Mouse (Mus musculus): Measurements from ENCODE around the gene Frzb. TPM values are rescaled to one million over a fixed set of nuclear protein-coding genes. Genes with fewer than 3 reads are reported as not detected.

The Frzb gene
- polyA plus RNA-seq, 1 experiment = 8.9 TPM

- TF ChIP-seq CTCF (IDR thresholded peaks at IDR 0.05; ENCODE audit: extremely low read depth, insufficient read depth, insufficient read length, insufficient replicate concordance) (no peak), POLR2A (IDR thresholded peaks at IDR 0.05; ENCODE audit: low read depth, low read length) (no peak)
- no peaks in the 10 kb centered on the region for H3K4me1 ChIP-seq (ENCODE audit: control insufficient read depth, insufficient read depth, insufficient read length)
- H3K27ac ChIP-seq (ENCODE audit: insufficient read depth, low read length) = no peak overlapping the region
- 36% methylated on average over 4 of the region's 4 CpGs for WGBS
- H3K27me3 ChIP-seq (ENCODE audit: control insufficient read depth, insufficient read depth, low read length) = no peaks in the 10 kb centered on the region
- H3K36me3 ChIP-seq (ENCODE audit: control insufficient read depth, insufficient read depth, low read length) = no peaks in the 10 kb centered on the region
- H3K4me3 ChIP-seq (ENCODE audit: extremely low read depth, insufficient read depth, insufficient read length) = no peak overlapping the region
- no peak for DNase-seq (ENCODE audit: low read depth in 1 of 2, low spot score in 2 of 2)
Measured at GRCm38 (mm10) chr2:80384447-80384846, 63.0 kb downstream of the Frzb start.

GRCm38 (mm10) chr2:80379848-80380247 is 67.6 kb downstream of the Frzb start:
- DNase-seq (ENCODE audit: low read depth in 1 of 2, low spot score in 2 of 2) = no peak
- no peak overlapping the region for H3K4me3 ChIP-seq (ENCODE audit: extremely low read depth, insufficient read depth, insufficient read length)
- 93% methylated on average over 5 of the region's 5 CpGs for WGBS
- no peaks in the 10 kb centered on the region for H3K27me3 ChIP-seq (ENCODE audit: control insufficient read depth, insufficient read depth, low read length)
- no peak for TF ChIP-seq POLR2A (IDR thresholded peaks at IDR 0.05; ENCODE audit: low read depth, low read length)
- TF ChIP-seq CTCF (IDR thresholded peaks at IDR 0.05; ENCODE audit: extremely low read depth, insufficient read depth, insufficient read length, insufficient replicate concordance) = no peak
- H3K36me3 ChIP-seq (ENCODE audit: control insufficient read depth, insufficient read depth, low read length) = no peaks in the 10 kb centered on the region
- no peaks in the 10 kb centered on the region for H3K4me1 ChIP-seq (ENCODE audit: control insufficient read depth, insufficient read depth, insufficient read length)
- H3K27ac ChIP-seq (ENCODE audit: insufficient read depth, low read length) = no peak overlapping the region

GRCm38 (mm10) chr2:80374892-80375291 is 72.5 kb downstream of the Frzb start:
- TF ChIP-seq POLR2A (IDR thresholded peaks at IDR 0.05; ENCODE audit: low read depth, low read length) = no peak
- TF ChIP-seq CTCF (IDR thresholded peaks at IDR 0.05; ENCODE audit: extremely low read depth, insufficient read depth, insufficient read length, insufficient replicate concordance) = no peak
- no peak for DNase-seq (ENCODE audit: low read depth in 1 of 2, low spot score in 2 of 2)
- no peaks in the 10 kb centered on the region for H3K36me3 ChIP-seq (ENCODE audit: control insufficient read depth, insufficient read depth, low read length)
- no peaks in the 10 kb centered on the region for H3K27me3 ChIP-seq (ENCODE audit: control insufficient read depth, insufficient read depth, low read length)
- H3K4me1 ChIP-seq (ENCODE audit: control insufficient read depth, insufficient read depth, insufficient read length) = no peaks in the 10 kb centered on the region
- no peak overlapping the region for H3K27ac ChIP-seq (ENCODE audit: insufficient read depth, low read length)
- H3K4me3 ChIP-seq (ENCODE audit: extremely low read depth, insufficient read depth, insufficient read length) = no peak overlapping the region

- H3K27ac ChIP-seq (ENCODE audit: insufficient read depth, low read length) = no peak overlapping the region
- no peaks in the 10 kb centered on the region for H3K27me3 ChIP-seq (ENCODE audit: control insufficient read depth, insufficient read depth, low read length)
- no peak for DNase-seq (ENCODE audit: low read depth in 1 of 2, low spot score in 2 of 2)
- H3K4me1 ChIP-seq (ENCODE audit: control insufficient read depth, insufficient read depth, insufficient read length) = no peaks in the 10 kb centered on the region
- H3K36me3 ChIP-seq (ENCODE audit: control insufficient read depth, insufficient read depth, low read length) = no peaks in the 10 kb centered on the region
- 88% methylated on average over 8 of the region's 8 CpGs for WGBS
- H3K4me3 ChIP-seq (ENCODE audit: extremely low read depth, insufficient read depth, insufficient read length) = no peak overlapping the region
- TF ChIP-seq POLR2A (IDR thresholded peaks at IDR 0.05; ENCODE audit: low read depth, low read length) (no peak), CTCF (IDR thresholded peaks at IDR 0.05; ENCODE audit: extremely low read depth, insufficient read depth, insufficient read length, insufficient replicate concordance) (no peak)
Measured at GRCm38 (mm10) chr2:80371458-80371857, 76.0 kb downstream of the Frzb start.

Other genes with a start within 250 kb of the Frzb start
- not detected in 2 replicates for gene Prdx6b, start 155.2 kb downstream of the Frzb start, polyA plus RNA-seq (2012; rRNA removed)
- gene Dnajc10, start 132.2 kb downstream of the Frzb start, polyA plus RNA-seq (2012; rRNA removed) = 10.3 and 10.6 TPM in 2 replicates
- gene Nckap1, start 133.8 kb upstream of the Frzb start, polyA plus RNA-seq (2012; rRNA removed) = 4.0 and 4.7 TPM in 2 replicates
- gene Dusp19, start 169.4 kb upstream of the Frzb start, polyA plus RNA-seq (2012; rRNA removed) = 1.9 and 2.2 TPM in 2 replicates
- 15.2 and 15.6 TPM in 2 replicates for gene Nup35, start 169.6 kb upstream of the Frzb start, polyA plus RNA-seq (2012; rRNA removed)

Measured in spleen, adult 2 months (tissue).